Mouse (Mus musculus): ENCODE data around the gene Ucp2. TPM values are rescaled to one million over a fixed set of nuclear protein-coding genes. Genes with fewer than 3 reads are reported as not detected.

Ucp2 gene
- polyA plus RNA-seq, 1 experiment from 2014 or later = 49.6 TPM

DNA sequence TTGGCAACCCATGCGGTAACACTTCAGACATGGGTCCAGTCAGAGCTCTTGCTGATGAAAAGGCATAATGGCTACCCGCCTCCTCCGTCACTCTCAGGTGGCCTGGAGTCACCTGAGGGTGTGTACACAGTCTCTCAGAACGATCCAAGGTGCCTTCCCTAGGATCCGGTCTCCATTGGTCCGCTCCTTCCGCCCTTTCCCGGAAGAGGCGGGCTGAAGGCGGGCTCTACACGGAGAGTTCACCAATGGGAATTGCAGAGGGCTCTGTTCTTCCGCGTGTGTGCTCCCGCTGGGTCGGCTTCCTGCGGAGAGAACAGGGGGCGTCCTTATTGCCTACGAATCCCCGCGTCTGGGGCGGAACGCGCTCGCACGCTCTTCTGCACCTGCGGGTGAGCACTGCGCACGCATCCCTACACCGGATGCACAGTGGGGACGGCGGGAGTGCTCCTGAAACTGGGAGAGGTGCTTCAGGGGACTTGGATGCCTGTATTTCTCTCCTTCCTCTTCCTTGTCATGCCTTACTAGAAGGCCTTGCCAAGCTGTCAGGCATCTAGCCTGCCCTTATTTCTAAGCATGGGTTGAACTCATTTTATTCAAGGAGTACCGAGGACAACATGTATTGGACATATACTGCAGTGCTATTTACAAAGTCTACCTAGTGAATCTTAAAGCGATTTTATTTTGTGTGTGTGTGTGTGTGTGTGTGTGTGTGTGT, 43.8 kb downstream of the Ucp2 start, which contains the start of gene Coa4:
Gene Coa4 (plus strand): TSS at position 268 of the 715 bp plus-strand sequence.
- ATAC-seq = peak; percentile 100
- peak within 1 kb of the TSS; percentile 80 for H3K27ac ChIP-seq (ENCODE audit: low read length)
- H3K4me1 ChIP-seq (replicated peaks; ENCODE audit: control insufficient read depth, insufficient read depth, low read length) = peaks cover 10% of the 10 kb centered on the region
- peak within 1 kb of the TSS; percentile 69 for H3K9ac ChIP-seq (replicated peaks; ENCODE audit: low read depth, low read length)
- H3K36me3 ChIP-seq (ENCODE audit: control insufficient read depth, insufficient read depth) = peaks cover 12% of the 10 kb centered on the region
- under 1% methylated on average over 33 of the region's 33 CpGs for WGBS
- H3K9me3 ChIP-seq (ENCODE audit: control insufficient read depth, low read length) = no peaks in the 10 kb centered on the region
- no peaks in the 10 kb centered on the region for H3K27me3 ChIP-seq (replicated peaks; ENCODE audit: control insufficient read depth, insufficient read depth, low read length)
- peak within 1 kb of the TSS; percentile 61 for H3K4me3 ChIP-seq (replicated peaks; ENCODE audit: low read length)
- H3K4me2 ChIP-seq (ENCODE audit: low read length) = peak within 1 kb of the TSS; percentile 72

DNA sequence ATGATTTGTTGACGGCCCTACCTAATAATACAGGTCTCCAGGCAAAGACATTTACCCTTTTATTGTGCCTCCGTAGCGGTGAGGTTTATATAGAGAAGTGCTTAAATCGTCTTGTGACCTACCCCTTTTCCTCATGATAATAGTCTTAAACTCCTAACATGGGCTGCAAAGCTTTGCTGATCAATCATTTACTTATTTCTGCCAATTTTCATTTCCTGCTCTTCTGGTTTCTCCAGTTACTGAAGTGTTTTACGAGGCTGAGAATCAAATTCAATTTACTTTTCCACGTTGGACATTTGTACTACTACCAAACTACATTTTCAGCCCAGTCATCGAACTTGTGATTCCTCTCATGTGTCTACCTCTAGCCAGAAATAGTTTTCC, 44.4 kb downstream of the Ucp2 start:
- Histone ChIP-seq H3K4me3 (replicated peaks; ENCODE audit: low read length) (peak overlapping the region; percentile 61), H3K4me1 (replicated peaks; ENCODE audit: control insufficient read depth, insufficient read depth, low read length) (peaks cover 10% of the 10 kb centered on the region), H3K36me3 (ENCODE audit: control insufficient read depth, insufficient read depth) (peaks cover 12% of the 10 kb centered on the region), H3K9me3 (ENCODE audit: control insufficient read depth, low read length) (no peaks in the 10 kb centered on the region), H3K27ac (ENCODE audit: low read length) (no peak overlapping the region; the same call in 1 of the 2 replicates), H3K27me3 (replicated peaks; ENCODE audit: control insufficient read depth, insufficient read depth, low read length) (no peaks in the 10 kb centered on the region), H3K9ac (replicated peaks; ENCODE audit: low read depth, low read length) (peak overlapping the region; percentile 69), H3K4me2 (ENCODE audit: low read length) (peak overlapping the region; percentile 72)
- no peak for ATAC-seq
- WGBS = 32% methylated on average over 7 of the region's 7 CpGs

DNA sequence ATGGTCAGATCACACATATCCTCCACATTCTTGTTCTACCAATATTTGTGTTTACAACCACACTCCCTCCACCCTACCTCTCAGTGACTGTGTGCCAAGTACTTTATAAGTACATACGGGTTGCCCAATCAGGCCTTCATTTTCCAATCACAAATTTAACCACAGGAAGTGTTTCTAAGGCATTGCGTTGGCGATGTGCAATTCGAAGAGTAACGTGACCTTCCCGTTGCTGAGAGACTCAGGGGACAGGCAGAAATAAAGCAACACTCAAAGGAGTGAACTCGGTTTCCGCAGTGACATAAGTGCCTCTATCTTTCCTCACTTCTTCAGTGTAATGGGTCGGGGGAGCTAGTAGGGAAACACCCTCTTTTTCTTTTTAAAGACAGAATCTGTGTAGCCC, 46.4 kb downstream of the Ucp2 start:
- H3K9ac ChIP-seq (replicated peaks; ENCODE audit: low read depth, low read length) = no peak overlapping the region
- no peak for ATAC-seq
- 97% methylated on average over 9 of the region's 9 CpGs for WGBS
- no peaks in the 10 kb centered on the region for H3K27me3 ChIP-seq (replicated peaks; ENCODE audit: control insufficient read depth, insufficient read depth, low read length)
- no peak overlapping the region for H3K4me3 ChIP-seq (replicated peaks; ENCODE audit: low read length)
- H3K36me3 ChIP-seq (ENCODE audit: control insufficient read depth, insufficient read depth) = peaks cover 12% of the 10 kb centered on the region
- no peak overlapping the region for H3K27ac ChIP-seq (ENCODE audit: low read length)
- H3K4me1 ChIP-seq (replicated peaks; ENCODE audit: control insufficient read depth, insufficient read depth, low read length) = peaks cover 10% of the 10 kb centered on the region
- H3K9me3 ChIP-seq (ENCODE audit: control insufficient read depth, low read length) = no peaks in the 10 kb centered on the region
- H3K4me2 ChIP-seq (ENCODE audit: low read length) = no peak overlapping the region

DNA sequence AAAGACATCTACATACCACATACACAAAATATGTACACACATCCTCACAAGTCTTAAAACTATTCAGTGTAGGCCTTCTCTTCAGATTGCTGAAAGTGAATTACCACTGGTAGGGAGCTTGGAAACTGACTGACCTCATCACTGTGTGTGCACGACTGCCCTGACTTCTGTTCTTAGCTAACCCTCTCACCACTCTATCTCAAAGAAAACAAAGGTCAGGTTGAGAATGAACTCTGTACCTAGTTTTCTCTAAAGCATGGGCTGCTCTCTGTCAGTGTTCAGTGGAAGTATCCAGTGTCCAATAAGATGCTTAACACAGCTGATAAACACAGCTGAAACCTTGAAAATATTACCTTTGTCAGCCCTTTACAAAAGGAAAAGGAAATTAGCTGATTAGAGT, 51.3 kb downstream of the Ucp2 start:
- Histone ChIP-seq H3K9ac (replicated peaks; ENCODE audit: low read depth, low read length) (no peak overlapping the region), H3K4me3 (replicated peaks; ENCODE audit: low read length) (no peak overlapping the region), H3K4me1 (replicated peaks; ENCODE audit: control insufficient read depth, insufficient read depth, low read length) (no peaks in the 10 kb centered on the region), H3K27ac (ENCODE audit: low read length) (no peak overlapping the region), H3K36me3 (ENCODE audit: control insufficient read depth, insufficient read depth) (peaks cover 7% of the 10 kb centered on the region), H3K9me3 (ENCODE audit: control insufficient read depth, low read length) (no peaks in the 10 kb centered on the region), H3K4me2 (ENCODE audit: low read length) (no peak overlapping the region), H3K27me3 (replicated peaks; ENCODE audit: control insufficient read depth, insufficient read depth, low read length) (no peaks in the 10 kb centered on the region)
- ATAC-seq = no peak
- WGBS = 73% methylated on average over 1 of the region's 1 CpGs

DNA sequence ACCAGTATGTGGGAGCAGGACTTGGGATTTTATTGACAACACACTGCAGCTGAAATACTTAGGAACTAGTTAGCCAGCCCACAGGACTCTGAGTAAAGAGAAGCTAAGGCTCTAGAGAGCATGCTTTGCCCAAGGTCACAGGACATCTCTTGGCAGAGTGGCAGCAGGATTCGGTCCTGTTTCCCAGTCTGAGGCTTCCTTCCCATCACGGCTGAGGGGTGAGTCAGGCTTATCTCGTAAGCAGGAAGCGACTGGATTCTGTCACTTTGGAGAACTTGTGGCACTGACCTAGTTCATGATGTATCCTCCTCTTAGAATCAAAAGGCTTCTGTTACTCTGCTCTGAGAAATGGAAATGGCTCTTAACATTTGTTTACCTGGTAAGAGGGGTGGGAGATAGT, 54.5 kb downstream of the Ucp2 start:
- Histone ChIP-seq H3K4me2 (ENCODE audit: low read length) (no peak overlapping the region), H3K27ac (ENCODE audit: low read length) (no peak overlapping the region), H3K9me3 (ENCODE audit: control insufficient read depth, low read length) (no peaks in the 10 kb centered on the region), H3K4me1 (replicated peaks; ENCODE audit: control insufficient read depth, insufficient read depth, low read length) (no peaks in the 10 kb centered on the region), H3K27me3 (replicated peaks; ENCODE audit: control insufficient read depth, insufficient read depth, low read length) (no peaks in the 10 kb centered on the region), H3K36me3 (ENCODE audit: control insufficient read depth, insufficient read depth) (no peaks in the 10 kb centered on the region), H3K4me3 (replicated peaks; ENCODE audit: low read length) (no peak overlapping the region), H3K9ac (replicated peaks; ENCODE audit: low read depth, low read length) (no peak overlapping the region)
- 81% methylated on average over 4 of the region's 4 CpGs for WGBS
- no peak for ATAC-seq

DNA sequence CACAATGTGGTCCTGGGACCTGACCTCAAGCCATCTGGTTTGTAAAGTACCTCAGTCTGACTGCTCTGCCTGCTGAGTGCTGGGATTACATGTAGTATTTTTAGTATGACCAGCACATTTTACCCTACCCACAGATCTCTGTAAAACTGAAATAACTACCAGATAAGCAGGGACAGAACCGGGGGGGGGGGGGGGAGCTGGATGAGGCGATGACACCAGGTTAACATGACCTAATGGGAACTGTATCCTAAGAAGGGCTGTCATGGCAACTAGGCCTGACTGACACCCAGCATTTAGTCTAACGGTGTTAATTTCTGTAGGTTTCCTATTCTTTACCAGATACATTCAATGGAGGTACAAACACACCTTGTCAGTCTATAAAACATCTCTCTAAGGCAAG, 56.7 kb downstream of the Ucp2 start:
- Histone ChIP-seq H3K9me3 (ENCODE audit: control insufficient read depth, low read length) (no peaks in the 10 kb centered on the region), H3K4me3 (replicated peaks; ENCODE audit: low read length) (no peak overlapping the region), H3K9ac (replicated peaks; ENCODE audit: low read depth, low read length) (no peak overlapping the region), H3K4me1 (replicated peaks; ENCODE audit: control insufficient read depth, insufficient read depth, low read length) (peaks cover 3% of the 10 kb centered on the region), H3K27me3 (replicated peaks; ENCODE audit: control insufficient read depth, insufficient read depth, low read length) (no peaks in the 10 kb centered on the region), H3K36me3 (ENCODE audit: control insufficient read depth, insufficient read depth) (no peaks in the 10 kb centered on the region), H3K27ac (ENCODE audit: low read length) (no peak overlapping the region), H3K4me2 (ENCODE audit: low read length) (no peak overlapping the region)
- ATAC-seq = no peak
- 98% methylated on average over 3 of the region's 3 CpGs for WGBS

DNA sequence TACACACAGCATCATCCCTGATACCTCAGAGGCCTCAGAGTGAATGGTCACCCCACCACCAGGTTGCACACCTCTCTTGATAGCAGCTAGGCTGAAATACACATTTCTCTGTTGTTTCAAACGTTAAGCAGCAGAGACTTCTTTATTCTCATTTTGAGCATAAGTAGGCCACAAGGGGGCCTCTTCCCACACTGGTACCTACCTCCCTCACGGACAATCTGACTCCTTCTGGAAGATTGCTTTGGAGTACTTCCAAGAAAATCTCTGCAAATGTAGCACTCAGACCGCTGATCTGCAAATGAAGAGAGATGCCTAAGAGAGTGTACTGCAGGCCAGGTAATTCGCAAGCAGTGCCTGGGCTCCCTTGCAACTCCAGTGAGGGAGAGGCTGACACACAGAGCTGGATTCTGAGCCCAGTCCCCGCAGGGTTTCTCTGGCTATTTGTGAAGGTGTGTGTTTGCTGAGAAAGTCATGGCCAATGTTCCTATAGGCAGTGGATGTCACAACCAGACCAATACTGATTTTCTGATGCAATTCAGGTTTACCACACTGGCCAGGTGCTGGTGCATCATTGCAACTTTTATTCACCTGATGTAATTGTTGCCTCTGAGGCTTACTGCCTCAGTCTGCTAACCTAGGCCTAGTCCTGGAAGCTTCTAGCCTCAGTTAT, 57.3 kb downstream of the Ucp2 start:
- Histone ChIP-seq H3K4me2 (ENCODE audit: low read length) (no peak overlapping the region), H3K36me3 (ENCODE audit: control insufficient read depth, insufficient read depth) (no peaks in the 10 kb centered on the region), H3K9me3 (ENCODE audit: control insufficient read depth, low read length) (no peaks in the 10 kb centered on the region), H3K4me3 (replicated peaks; ENCODE audit: low read length) (no peak overlapping the region), H3K27ac (ENCODE audit: low read length) (no peak overlapping the region), H3K9ac (replicated peaks; ENCODE audit: low read depth, low read length) (no peak overlapping the region), H3K27me3 (replicated peaks; ENCODE audit: control insufficient read depth, insufficient read depth, low read length) (no peaks in the 10 kb centered on the region), H3K4me1 (replicated peaks; ENCODE audit: control insufficient read depth, insufficient read depth, low read length) (peaks cover 10% of the 10 kb centered on the region)
- ATAC-seq = 0 out of 2 replicates have a peak, but pooled peaks have one; percentile 29
- 43% methylated on average over 5 of the region's 5 CpGs for WGBS

Other genes with a start within 250 kb of the Ucp2 start
- gene P4ha3, start 207.8 kb upstream of the Ucp2 start, polyA plus RNA-seq (2015; fragmentation: Nextera tagmentation; extraction: Ambion mirVana) = 1.9 and 2.9 TPM in 2 replicates
- 28.9 and 29.1 TPM in 2 replicates for gene C2cd3, start 121.1 kb upstream of the Ucp2 start, polyA plus RNA-seq (2015; fragmentation: Nextera tagmentation; extraction: Ambion mirVana)
- 157 and 158 TPM in 2 replicates for gene Ppme1, start 121.0 kb upstream of the Ucp2 start, polyA plus RNA-seq (2015; fragmentation: Nextera tagmentation; extraction: Ambion mirVana)
- not detected in 2 replicates for gene Ucp3, start 20.3 kb upstream of the Ucp2 start, polyA plus RNA-seq (2015; fragmentation: Nextera tagmentation; extraction: Ambion mirVana)
- 3.0 and 3.3 TPM in 2 replicates for gene Dnajb13, start 21.6 kb downstream of the Ucp2 start, polyA plus RNA-seq (2015; fragmentation: Nextera tagmentation; extraction: Ambion mirVana)
- gene Coa4, start 43.7 kb downstream of the Ucp2 start, polyA plus RNA-seq (2015; fragmentation: Nextera tagmentation; extraction: Ambion mirVana) = 10.1 and 12.3 TPM in 2 replicates
- gene Rab6a, start 114.1 kb downstream of the Ucp2 start, polyA plus RNA-seq (2015; fragmentation: Nextera tagmentation; extraction: Ambion mirVana) = 209 and 217 TPM in 2 replicates
- gene Mrpl48, start 115.0 kb downstream of the Ucp2 start, polyA plus RNA-seq (2015; fragmentation: Nextera tagmentation; extraction: Ambion mirVana) = 70.1 and 73.5 TPM in 2 replicates
- 7.1 and 7.6 TPM in 2 replicates for gene Plekhb1, start 169.1 kb downstream of the Ucp2 start, polyA plus RNA-seq (2015; fragmentation: Nextera tagmentation; extraction: Ambion mirVana)
- 118 and 119 TPM in 2 replicates for gene Fam168a, start 213.3 kb downstream of the Ucp2 start, polyA plus RNA-seq (2015; fragmentation: Nextera tagmentation; extraction: Ambion mirVana)